Mouse (Mus musculus): ENCODE measurements around the gene Msrb1. TPM values are rescaled to one million over a fixed set of nuclear protein-coding genes. Genes with fewer than 3 reads are reported as not detected.

Gene Msrb1
- polyA plus RNA-seq, 1 experiment, result 53.0 TPM

DNA sequence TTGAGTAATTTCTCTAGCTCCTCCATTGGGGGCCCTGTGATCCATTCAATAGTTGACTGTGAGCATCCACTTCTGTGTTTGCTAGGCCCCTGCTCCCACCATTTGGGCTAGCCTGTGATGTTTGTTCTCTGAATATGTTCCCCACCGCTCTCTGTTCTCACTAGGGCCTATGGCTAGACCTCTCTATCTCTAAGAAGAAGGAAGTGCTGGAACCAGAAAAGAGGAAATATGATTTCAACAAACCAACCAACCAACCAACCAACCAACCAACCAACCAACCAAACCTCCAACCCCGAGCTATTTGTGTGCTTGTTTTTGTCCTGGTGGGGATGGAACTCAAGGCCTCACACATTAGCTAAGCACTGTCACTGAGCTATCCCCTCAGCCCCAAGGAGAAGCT, 44.4 kb downstream of the Msrb1 start:
- Histone ChIP-seq H3K27ac (ENCODE audit: insufficient read depth, low read length) (no peak overlapping the region), H3K4me3 (ENCODE audit: insufficient read depth, low read length) (no peak overlapping the region), H3K4me1 (ENCODE audit: control insufficient read depth, insufficient read depth, low read length) (no peaks in the 10 kb centered on the region)
- TF ChIP-seq CTCF (IDR thresholded peaks at IDR 0.05; ENCODE audit: extremely low read depth, insufficient read depth, low read length), result no peak
- no peak for TF ChIP-seq POLR2A (IDR thresholded peaks at IDR 0.05; ENCODE audit: extremely low read depth, insufficient read depth, low read length)

GRCm38 (mm10) chr17:24792190-24792589, 55.7 kb downstream of the Msrb1 start:
- H3K4me3 ChIP-seq (ENCODE audit: insufficient read depth, low read length), result no peak overlapping the region
- no peaks in the 10 kb centered on the region for H3K4me1 ChIP-seq (ENCODE audit: control insufficient read depth, insufficient read depth, low read length)
- TF ChIP-seq CTCF (IDR thresholded peaks at IDR 0.05; ENCODE audit: extremely low read depth, insufficient read depth, low read length) (no peak), POLR2A (IDR thresholded peaks at IDR 0.05; ENCODE audit: extremely low read depth, insufficient read depth, low read length) (no peak)
- H3K27ac ChIP-seq (ENCODE audit: insufficient read depth, low read length), result no peak overlapping the region

Other genes starting within 250 kb of the Msrb1 start
- 106 and 109 TPM in 2 replicates for gene Caskin1, start 248.0 kb upstream of the Msrb1 start, polyA plus RNA-seq (2012; rRNA removed)
- 176 and 187 TPM in 2 replicates for gene Traf7, start 208.7 kb upstream of the Msrb1 start, polyA plus RNA-seq (2012; rRNA removed)
- gene Rab26, start 202.4 kb upstream of the Msrb1 start, polyA plus RNA-seq (2012; rRNA removed), result 97.3 and 102 TPM in 2 replicates
- gene Pkd1, start 186.8 kb upstream of the Msrb1 start, polyA plus RNA-seq (2012; rRNA removed), result 82.0 and 91.8 TPM in 2 replicates
- 163 and 192 TPM in 2 replicates for gene Tsc2, start 104.0 kb upstream of the Msrb1 start, polyA plus RNA-seq (2012; rRNA removed)
- 9.7 and 10.8 TPM in 2 replicates for gene Nthl1, start 104.0 kb upstream of the Msrb1 start, polyA plus RNA-seq (2012; rRNA removed)
- 68.2 and 69.0 TPM in 2 replicates for gene Slc9a3r2, start 86.3 kb upstream of the Msrb1 start, polyA plus RNA-seq (2012; rRNA removed)
- gene Npw, start 78.2 kb upstream of the Msrb1 start, polyA plus RNA-seq (2012; rRNA removed), result 0.34 and 0.50 TPM in 2 replicates
- 53.5 and 53.6 TPM in 2 replicates for gene Zfp598, start 67.0 kb upstream of the Msrb1 start, polyA plus RNA-seq (2012; rRNA removed)
- 177 and 184 TPM in 2 replicates for gene Syngr3, start 46.7 kb upstream of the Msrb1 start, polyA plus RNA-seq (2012; rRNA removed)
- 21.1 and 21.5 TPM in 2 replicates for gene Gfer, start 40.5 kb upstream of the Msrb1 start, polyA plus RNA-seq (2012; rRNA removed)
- gene Noxo1, start 40.4 kb upstream of the Msrb1 start, polyA plus RNA-seq (2012; rRNA removed), result 5.2 and 6.4 TPM in 2 replicates
- 53.0 and 53.7 TPM in 2 replicates for gene Tbl3, start 29.0 kb upstream of the Msrb1 start, polyA plus RNA-seq (2012; rRNA removed)
- gene Rnf151, start 18.6 kb upstream of the Msrb1 start, polyA plus RNA-seq (2012; rRNA removed), result 0.32 and 0.33 TPM in 2 replicates
- gene Rps2, start 18.5 kb upstream of the Msrb1 start, polyA plus RNA-seq (2012; rRNA removed), result 980 and 1,011 TPM in 2 replicates
- 428 and 431 TPM in 2 replicates for gene Ndufb10, start 12.2 kb upstream of the Msrb1 start, polyA plus RNA-seq (2012; rRNA removed)
- gene Rpl3l, start 8.8 kb upstream of the Msrb1 start, polyA plus RNA-seq (2012; rRNA removed), result 0.48 and 0.57 TPM in 2 replicates
- gene Hs3st6, start 16.3 kb downstream of the Msrb1 start, polyA plus RNA-seq (2012; rRNA removed), result 0.29 and 0.44 TPM in 2 replicates
- not detected in 2 replicates for gene Meiob, start 67.6 kb downstream of the Msrb1 start, polyA plus RNA-seq (2012; rRNA removed)
- 138 and 151 TPM in 2 replicates for gene Hagh, start 103.5 kb downstream of the Msrb1 start, polyA plus RNA-seq (2012; rRNA removed)
- 21.8 and 25.1 TPM in 2 replicates for gene Fahd1, start 113.7 kb downstream of the Msrb1 start, polyA plus RNA-seq (2012; rRNA removed)
- not detected in 2 replicates for gene Igfals, start 129.4 kb downstream of the Msrb1 start, polyA plus RNA-seq (2012; rRNA removed)
- gene Nubp2, start 149.7 kb downstream of the Msrb1 start, polyA plus RNA-seq (2012; rRNA removed), result 24.6 and 27.3 TPM in 2 replicates
- 91.9 and 92.7 TPM in 2 replicates for gene Spsb3, start 150.0 kb downstream of the Msrb1 start, polyA plus RNA-seq (2012; rRNA removed)
- gene Eme2, start 158.4 kb downstream of the Msrb1 start, polyA plus RNA-seq (2012; rRNA removed), result 62.4 and 65.0 TPM in 2 replicates
- 115 and 117 TPM in 2 replicates for gene Mrps34, start 158.5 kb downstream of the Msrb1 start, polyA plus RNA-seq (2012; rRNA removed)
- 94.5 and 94.7 TPM in 2 replicates for gene Nme3, start 159.9 kb downstream of the Msrb1 start, polyA plus RNA-seq (2012; rRNA removed)
- 328 and 355 TPM in 2 replicates for gene Mapk8ip3, start 200.3 kb downstream of the Msrb1 start, polyA plus RNA-seq (2012; rRNA removed)
- 4.5 and 6.2 TPM in 2 replicates for gene Jpt2, start 224.0 kb downstream of the Msrb1 start, polyA plus RNA-seq (2012; rRNA removed)